Mouse (Mus musculus) adipocyte (in vitro differentiated cells): ENCODE results near the gene Hoxd4.

Experiments
- DNase-seq: peaks from one replicate; pipeline ENCODE4 v3.0.0-alpha.2; 2016; ENCODE audit warnings: low spot score

Hoxd4 gene

GRCm38 (mm10) chr2:74711721-74712621 is at the start of gene Hoxd4, which contains the start of gene Hoxd3:
TSS of gene Hoxd4 (plus strand) at chr2:74711929.
TSS of gene Hoxd3 (plus strand) at chr2:74711927.
- DNase-seq: peak; percentile 89

- peak; percentile 65 for DNase-seq
Observed at GRCm38 (mm10) chr2:74663291-74663925, 48.3 kb upstream of the Hoxd4 start.

GRCm38 (mm10) chr2:74666411-74666810 is 45.3 kb upstream of the Hoxd4 start:
- DNase-seq: no peak

GRCm38 (mm10) chr2:74667191-74667841 is 44.4 kb upstream of the Hoxd4 start:
- DNase-seq: no peak

GRCm38 (mm10) chr2:74667842-74668357 is 43.8 kb upstream of the Hoxd4 start, which contains the start of gene Hoxd13:
TSS of gene Hoxd13 (plus strand) at chr2:74668310.
- DNase-seq: no peak

- no peak for DNase-seq
Observed at GRCm38 (mm10) chr2:74668370-74669229, 43.1 kb upstream of the Hoxd4 start.

GRCm38 (mm10) chr2:74669230-74669578 is 42.5 kb upstream of the Hoxd4 start:
- no peak for DNase-seq

- DNase-seq: no peak
Observed at GRCm38 (mm10) chr2:74669650-74670235, 42.0 kb upstream of the Hoxd4 start.

- DNase-seq: no peak
Observed at GRCm38 (mm10) chr2:74670632-74671188, 41.0 kb upstream of the Hoxd4 start.

- DNase-seq: no peak
Observed at GRCm38 (mm10) chr2:74671847-74672246, 39.9 kb upstream of the Hoxd4 start.

- no peak for DNase-seq
Observed at GRCm38 (mm10) chr2:74672481-74673362, 39.0 kb upstream of the Hoxd4 start.

GRCm38 (mm10) chr2:74673835-74674425 is 37.8 kb upstream of the Hoxd4 start:
- no peak for DNase-seq

GRCm38 (mm10) chr2:74674881-74675665 is 36.7 kb upstream of the Hoxd4 start, which contains the start of gene Hoxd12:
TSS of gene Hoxd12 (plus strand) at chr2:74675013.
- DNase-seq: no peak

GRCm38 (mm10) chr2:74675666-74676282 is 36.0 kb upstream of the Hoxd4 start:
- DNase-seq: no peak

GRCm38 (mm10) chr2:74676376-74677052 is 35.2 kb upstream of the Hoxd4 start:
- no peak for DNase-seq

GRCm38 (mm10) chr2:74677106-74677505 is 34.6 kb upstream of the Hoxd4 start:
- no peak for DNase-seq

GRCm38 (mm10) chr2:74678891-74679595 is 32.7 kb upstream of the Hoxd4 start, which contains the start of gene Hoxd11:
TSS of gene Hoxd11 (plus strand) at chr2:74679557.
- no peak for DNase-seq
